In genomic region chr15:7206110-7206509, GRCm38 (mm10) we compare ENCODE assay signal across 21 mouse cellular contexts.
DNase-seq lines count a peak whose midpoint lies in the region; ATAC-seq and TF ChIP-seq lines count a peak whose summit lies in the region.
"Had no signal": no experiment of that assay in that cellular context is flagged by ENCODE, and none has a peak within 500 bp of the region (broad histone marks: within the 10 kb centered on the region; RNA-seq: fewer than 3 reads in every experiment).

No protein-coding gene starts in this region.

- 0 out of 2 replicates have a peak overlapping the region, but pooled peaks have one; percentile 11 for H3K4me2 ChIP-seq in heart, embryonic 13.5 days
- no peak overlapping the region for H3K4me2 ChIP-seq in heart, embryonic 11.5 days
- H3K4me2 ChIP-seq in heart, postnatal 0 days (ENCODE audit: low read depth, low read length), result no peak overlapping the region
- H3K4me2 ChIP-seq: liver, embryonic 12.5 days; lung, embryonic 14.5 days; midbrain, embryonic 11.5 days; neural tube, embryonic 15.5 days had no signal

- H3K27me3 ChIP-seq in heart, embryonic 13.5 days (replicated peaks), result no peaks in the 10 kb centered on the region
- H3K27me3 ChIP-seq in heart, embryonic 11.5 days (ENCODE audit: control insufficient read depth, insufficient read depth, low read length), result no peaks in the 10 kb centered on the region
- H3K27me3 ChIP-seq in heart, postnatal 0 days (ENCODE audit: control insufficient read depth, insufficient read depth, low read length), result no peaks in the 10 kb centered on the region
- H3K27me3 ChIP-seq: neural tube, embryonic 15.5 days had no signal

- ATAC-seq in heart, embryonic 13.5 days (ENCODE audit: extremely low read depth, insufficient number of reproducible peaks, low FRiP score, low TSS enrichment), result peak; percentile 47; the same call in 1 of the 2 replicates
- no peak for ATAC-seq in heart, embryonic 11.5 days (replicated peaks; ENCODE audit: insufficient number of reproducible peaks, low FRiP score, low TSS enrichment)
- ATAC-seq in heart, postnatal 0 days (ENCODE audit: insufficient read depth, low read depth), result peak; percentile 31
- ATAC-seq: CD4-positive, CD25-positive, alpha-beta regulatory T cell, adult 4 months; forebrain, embryonic 14.5 days; hindbrain, embryonic 16.5 days; liver, embryonic 12.5 days had no signal

- H3K9ac ChIP-seq in heart, embryonic 13.5 days, result peak overlapping the region; percentile 61
- H3K9ac ChIP-seq in heart, embryonic 11.5 days (ENCODE audit: low read depth, low read length), result no peak overlapping the region
- no peak overlapping the region for H3K9ac ChIP-seq in heart, postnatal 0 days (replicated peaks; ENCODE audit: low read depth, low read length)
- H3K9ac ChIP-seq: liver, embryonic 12.5 days; lung, embryonic 14.5 days; neural tube, embryonic 15.5 days had no signal

- DNase-seq in embryo, embryonic 10 days (ENCODE audit: low spot score), result peak; percentile 55
- DNase-seq in embryo, embryonic 9.5 days (ENCODE audit: extremely low spot score), result no peak
- DNase-seq in heart, postnatal 0 days (ENCODE audit: low spot score), result peak; percentile 60
- DNase-seq in skeletal muscle tissue, adult 2 months (ENCODE audit: low read depth, low spot score), result peak; percentile 75
- no peak for DNase-seq in lung, postnatal 14 days
- no peak for DNase-seq in cerebellum, postnatal 14 days
- DNase-seq: cerebellum, postnatal 10 days; kidney, adult 18-20 months; kidney, postnatal 14 days; lung, embryonic 14.5 days; thymus, postnatal 25 days had no signal

- TF ChIP-seq CTCF in heart, postnatal 0 days (IDR thresholded peaks at IDR 0.05; ENCODE audit: low read depth), result no peak

- peak overlapping the region; percentile 75 for H3K27ac ChIP-seq in heart, embryonic 13.5 days (replicated peaks)
- H3K27ac ChIP-seq in heart, embryonic 11.5 days (ENCODE audit: low read depth, low read length), result no peak overlapping the region
- H3K27ac ChIP-seq in heart, postnatal 0 days (ENCODE audit: low read depth), result peak overlapping the region; percentile 67
- H3K27ac ChIP-seq: liver, embryonic 12.5 days; macrophage; neural tube, embryonic 15.5 days had no signal

- 39% methylated on average over 5 of the region's 5 CpGs for WGBS in heart, embryonic 13.5 days
- WGBS in heart, embryonic 11.5 days (ENCODE audit: insufficient replicate concordance), result 36% methylated on average over 5 of the region's 5 CpGs
- 27% methylated on average over 5 of the region's 5 CpGs for WGBS in heart, postnatal 0 days

- H3K9me3 ChIP-seq in heart, embryonic 13.5 days, result no peaks in the 10 kb centered on the region
- no peaks in the 10 kb centered on the region for H3K9me3 ChIP-seq in heart, embryonic 11.5 days (replicated peaks; ENCODE audit: control insufficient read depth, low read length)
- H3K9me3 ChIP-seq in heart, postnatal 0 days (replicated peaks; ENCODE audit: control insufficient read depth, low read length), result no peaks in the 10 kb centered on the region
- H3K9me3 ChIP-seq: G1E; liver, embryonic 12.5 days; neural tube, embryonic 15.5 days had no signal

- no peak for TF ChIP-seq EP300 in heart, postnatal 0 days (IDR thresholded peaks at IDR 0.05; ENCODE audit: low read depth)

- H3K36me3 ChIP-seq in heart, embryonic 13.5 days, result peaks cover 5% of the 10 kb centered on the region
- no peaks in the 10 kb centered on the region for H3K36me3 ChIP-seq in heart, embryonic 11.5 days (ENCODE audit: control insufficient read depth, insufficient read depth, low read length)
- H3K36me3 ChIP-seq in heart, postnatal 0 days (replicated peaks; ENCODE audit: control insufficient read depth, insufficient read depth, low read length), result no peaks in the 10 kb centered on the region
- H3K36me3 ChIP-seq: G1E; liver, embryonic 12.5 days; neural tube, embryonic 15.5 days had no signal

- H3K4me3 ChIP-seq in heart, embryonic 13.5 days, result no peak overlapping the region
- no peak overlapping the region for H3K4me3 ChIP-seq in heart, embryonic 11.5 days (ENCODE audit: low read depth, low read length)
- H3K4me3 ChIP-seq in heart, postnatal 0 days (ENCODE audit: low read depth, low read length), result no peak overlapping the region
- H3K4me3 ChIP-seq: liver, embryonic 12.5 days; neural tube, embryonic 15.5 days had no signal

- peaks cover 60% of the 10 kb centered on the region for H3K4me1 ChIP-seq in heart, embryonic 13.5 days
- H3K4me1 ChIP-seq in heart, embryonic 11.5 days (ENCODE audit: control insufficient read depth, insufficient read depth, low read length), result peaks cover 38% of the 10 kb centered on the region
- H3K4me1 ChIP-seq in heart, postnatal 0 days (ENCODE audit: control insufficient read depth, insufficient read depth), result peaks cover 54% of the 10 kb centered on the region
- H3K4me1 ChIP-seq: liver, embryonic 12.5 days had no signal

Comparison
In these comparisons a context has a peak if more than half of its experiments do, and no peak if none do; other contexts are left out.
1. DNase-seq: peak in embryo, embryonic 10 days (single experiment), heart, postnatal 0 days (single experiment) and skeletal muscle tissue, adult 2 months (single experiment); none in embryo, embryonic 9.5 days (single experiment), lung, postnatal 14 days (single experiment) and cerebellum, postnatal 14 days (0 of 2).